Mouse (Mus musculus) A20 (cell line): ENCODE measurements around the gene Fam89b.

Experiments
- DNase-seq: peaks from one replicate; pipeline ENCODE4 v3.0.0-alpha.2; 2011; ENCODE audit warnings: low read depth, low spot score

Fam89b gene

GRCm38 (mm10) chr19:5740320-5741317, 11.2 kb upstream of the Fam89b start, which contains the start of gene Ltbp3:
Ltbp3 (plus strand) TSS chr19:5740904.
- DNase-seq = no peak

- DNase-seq = no peak
These were observed 10.0 kb upstream of the Fam89b start for GRCm38 (mm10) chr19:5739446-5739845.

GRCm38 (mm10) chr19:5734325-5734724, 4.9 kb upstream of the Fam89b start:
- no peak for DNase-seq

- DNase-seq = peak; percentile 97
These were observed 2.0 kb upstream of the Fam89b start for GRCm38 (mm10) chr19:5731264-5731978.

GRCm38 (mm10) chr19:5730314-5731186, 1.1 kb upstream of the Fam89b start:
- no peak for DNase-seq

- no peak for DNase-seq
These were observed 616 bp downstream of the Fam89b start for GRCm38 (mm10) chr19:5728631-5729443.

- peak; percentile 84 for DNase-seq
These were observed 1.8 kb downstream of the Fam89b start for GRCm38 (mm10) chr19:5727701-5728100.

- DNase-seq = peak; percentile 74
These were observed 2.4 kb downstream of the Fam89b start for GRCm38 (mm10) chr19:5726961-5727578.

- peak; percentile 89 for DNase-seq
These were observed 3.5 kb downstream of the Fam89b start, which contains the start of gene Ehbp1l1 for GRCm38 (mm10) chr19:5725767-5726515. Ehbp1l1 (minus strand) TSS chr19:5726317.

- peak; percentile 70 for DNase-seq
These were observed 4.3 kb downstream of the Fam89b start for GRCm38 (mm10) chr19:5725029-5725707.

GRCm38 (mm10) chr19:5724549-5724941, 4.9 kb downstream of the Fam89b start:
- DNase-seq = peak; percentile 82

- no peak for DNase-seq
These were observed 5.4 kb downstream of the Fam89b start for GRCm38 (mm10) chr19:5723934-5724548.

- DNase-seq = no peak
These were observed 6.5 kb downstream of the Fam89b start for GRCm38 (mm10) chr19:5722848-5723425.

- no peak for DNase-seq
These were observed 8.2 kb downstream of the Fam89b start for GRCm38 (mm10) chr19:5721233-5721632.

- DNase-seq = no peak
These were observed 12.5 kb downstream of the Fam89b start for GRCm38 (mm10) chr19:5716955-5717354.

GRCm38 (mm10) chr19:5715793-5716688, 13.4 kb downstream of the Fam89b start:
- DNase-seq = no peak

GRCm38 (mm10) chr19:5713730-5714129, 15.7 kb downstream of the Fam89b start:
- DNase-seq = peak; percentile 44
